Mouse (Mus musculus) midbrain, embryonic 12.5 days (tissue): ENCODE data around the gene Ascc1. TPM values are rescaled to one million over a fixed set of nuclear protein-coding genes. Genes with fewer than 3 reads are reported as not detected.

Source experiments
- ATAC-seq: fragments of 200-750 bp; cut with Nextera tagmentation; 2 replicates; pipeline ENCODE4 v1.8.0; 2017; ENCODE audit warnings: low read depth, moderate TSS enrichment, moderate library complexity; ENCODE audit not compliant: low FRiP score
- H3K27ac ChIP-seq: fragments of 300-500 bp; sonication (generic); replicated peaks from 2 replicates; pipeline ENCODE4 v1.5.1; 2016; ENCODE audit warnings: mild to moderate bottlenecking
- H3K27me3 ChIP-seq: fragments of 300-500 bp; sonication (generic); 2 replicates; pipeline ENCODE4 v1.6.1; 2016; ENCODE audit warnings: mild to moderate bottlenecking
- H3K36me3 ChIP-seq: fragments of 300-500 bp; sonication (generic); 2 replicates; pipeline ENCODE4 v1.6.1; 2016
- H3K4me1 ChIP-seq: fragments of 300-500 bp; sonication (generic); 2 replicates; pipeline ENCODE4 v1.6.1; 2016
- H3K4me2 ChIP-seq: fragments of 300-500 bp; sonication (generic); replicated peaks from 2 replicates; pipeline ENCODE4 v1.6.1; 2016; ENCODE audit warnings: mild to moderate bottlenecking, moderate library complexity
- H3K4me3 ChIP-seq: fragments of 300-500 bp; sonication (generic); 2 replicates; pipeline ENCODE4 v1.5.1; 2016; ENCODE audit warnings: mild to moderate bottlenecking
- H3K9ac ChIP-seq: fragments of 300-500 bp; sonication (generic); replicated peaks from 2 replicates; pipeline ENCODE4 v1.6.1; 2016; ENCODE audit warnings: mild to moderate bottlenecking, moderate library complexity
- H3K9me3 ChIP-seq: fragments of 300-500 bp; sonication (generic); 2 replicates; pipeline ENCODE4 v1.6.1; 2016; ENCODE audit warnings: mild to moderate bottlenecking
- WGBS: fragments of 180-500 bp; shearing (Covaris S2); methylation state at CpG from one replicate; pipeline ENCODE4 v1.1.7; 2016; 5-methylcytosine and 5-hydroxymethylcytosine counted together
- polyA plus RNA-seq: library from polyadenylated mRNA; unstranded; fragments of >200 nt; fragmentation: Nextera tagmentation; extraction: Ambion mirVana; gene quantifications from 2 replicates; pipeline ENCODE4 v1.2.1, GENCODE M21; 2016

Gene Ascc1
- polyA plus RNA-seq, 1 experiment from 2014 or later: 39.6 TPM

DNA sequence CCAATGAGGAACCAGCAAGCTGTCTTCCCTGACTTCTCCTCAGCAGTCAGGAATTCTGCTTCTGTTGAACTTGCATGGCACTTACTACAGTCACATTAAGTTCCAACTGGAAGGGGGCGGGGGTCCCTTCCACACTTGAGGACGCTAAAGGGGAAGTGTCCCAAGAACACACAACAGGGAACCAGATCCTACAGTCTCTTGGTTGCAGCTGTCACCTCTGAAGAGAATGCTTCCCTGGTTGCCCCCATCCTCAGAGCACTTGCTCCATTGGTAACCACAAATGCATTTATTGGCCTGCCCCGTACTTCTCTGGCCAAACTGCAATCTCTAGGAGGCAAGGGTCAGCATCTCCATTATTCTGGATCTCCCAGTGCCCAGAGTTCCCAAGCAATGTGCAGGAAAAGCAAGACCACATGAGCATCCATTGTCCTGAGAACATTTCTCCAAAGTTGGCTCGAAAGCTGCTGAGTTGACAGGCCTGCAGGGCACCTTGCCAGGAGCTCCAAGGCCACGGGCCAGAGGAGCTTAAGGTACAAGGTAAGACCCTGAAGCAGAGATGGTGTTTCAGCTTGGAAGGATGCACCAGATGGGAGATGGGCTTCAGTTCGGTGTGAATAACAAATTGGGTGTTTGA is 35.2 kb upstream of the Ascc1 start:
- H3K9ac ChIP-seq: no peak overlapping the region
- no peaks in the 10 kb centered on the region for H3K36me3 ChIP-seq
- no peak overlapping the region for H3K4me3 ChIP-seq
- H3K27me3 ChIP-seq: no peaks in the 10 kb centered on the region; the same call in none of the 2 replicates
- 92% methylated on average over 6 of the region's 6 CpGs for WGBS
- ATAC-seq: no peak
- H3K4me2 ChIP-seq: no peak overlapping the region
- H3K27ac ChIP-seq: no peak overlapping the region
- peaks cover 37% of the 10 kb centered on the region for H3K4me1 ChIP-seq
- H3K9me3 ChIP-seq: no peaks in the 10 kb centered on the region

DNA sequence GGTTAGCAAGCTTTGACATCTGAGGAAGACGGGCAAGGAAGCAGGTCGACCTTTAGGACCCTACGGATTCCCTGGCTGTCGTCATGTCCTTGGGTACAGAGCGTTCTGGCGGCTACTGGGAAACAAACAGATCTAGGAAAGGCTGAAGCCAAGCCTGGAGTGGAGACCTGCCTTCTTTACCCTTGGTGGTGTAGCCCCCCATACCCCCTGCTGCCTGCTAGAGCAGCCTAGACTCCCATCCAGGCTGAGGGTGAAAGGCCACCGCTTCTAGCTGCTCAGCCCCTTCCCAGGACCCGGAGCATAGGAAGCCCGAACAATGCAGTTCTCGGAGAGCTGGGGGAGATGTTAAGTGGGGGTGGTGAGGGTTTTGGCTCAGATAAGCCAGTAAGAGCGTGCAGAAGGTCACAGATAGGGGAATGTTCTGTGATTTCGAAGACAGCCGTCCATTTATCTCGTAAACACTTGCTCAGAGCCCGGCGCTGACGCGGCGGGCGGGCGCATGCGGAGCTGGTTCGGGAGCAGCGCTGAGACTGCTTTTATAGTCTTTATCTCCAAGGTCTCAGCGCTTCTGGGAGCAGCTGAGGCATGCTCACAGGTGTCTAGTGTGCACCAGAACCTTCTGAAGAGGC is 32.7 kb upstream of the Ascc1 start:
- peak; percentile 45; the same call in 1 of the 2 replicates for ATAC-seq
- H3K27me3 ChIP-seq: no peaks in the 10 kb centered on the region; the same call in none of the 2 replicates
- peak overlapping the region; percentile 89 for H3K27ac ChIP-seq
- H3K4me2 ChIP-seq: peak overlapping the region; percentile 75
- peak overlapping the region; percentile 81 for H3K9ac ChIP-seq
- H3K36me3 ChIP-seq: no peaks in the 10 kb centered on the region
- H3K4me1 ChIP-seq: peaks cover 43% of the 10 kb centered on the region
- H3K4me3 ChIP-seq: peak overlapping the region; percentile 53
- H3K9me3 ChIP-seq: no peaks in the 10 kb centered on the region
- 1% methylated on average over 25 of the region's 25 CpGs for WGBS

DNA sequence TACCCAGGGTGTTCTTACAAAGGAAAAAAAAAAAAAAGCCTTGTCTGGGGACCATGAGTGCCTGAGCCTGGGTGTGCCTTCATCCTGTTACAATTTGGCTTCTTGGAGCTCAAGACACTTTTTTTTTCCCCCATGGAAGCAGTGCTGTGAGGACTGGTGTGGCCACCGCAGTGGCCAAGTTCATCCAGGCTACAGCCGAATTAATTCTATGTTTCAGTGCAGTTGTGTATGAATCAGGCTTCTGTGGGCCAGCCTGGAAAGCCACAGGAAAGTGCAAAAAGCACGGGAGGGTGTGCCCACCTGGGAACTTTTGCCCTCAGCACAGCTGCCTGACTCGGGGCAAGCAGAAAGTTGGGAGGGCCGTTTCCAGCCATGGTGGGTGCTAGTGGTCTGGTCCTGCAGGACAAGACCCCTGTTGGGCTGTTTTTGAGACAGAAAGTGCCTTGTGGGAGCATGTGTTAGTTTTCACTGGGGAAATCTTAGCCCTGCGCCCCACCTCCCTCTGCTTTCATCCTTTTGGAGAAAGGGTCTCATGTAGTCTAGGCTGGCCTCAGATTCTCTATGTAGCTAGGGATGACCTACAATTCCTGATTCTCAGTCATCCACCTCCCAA is 32.0 kb upstream of the Ascc1 start:
- peak overlapping the region; percentile 53 for H3K4me3 ChIP-seq
- H3K27me3 ChIP-seq: no peaks in the 10 kb centered on the region; the same call in none of the 2 replicates
- no peak for ATAC-seq
- 32% methylated on average over 6 of the region's 6 CpGs for WGBS
- no peaks in the 10 kb centered on the region for H3K36me3 ChIP-seq
- H3K4me1 ChIP-seq: peaks cover 38% of the 10 kb centered on the region
- H3K9me3 ChIP-seq: no peaks in the 10 kb centered on the region
- peak overlapping the region; percentile 81; the same call in 1 of the 2 replicates for H3K9ac ChIP-seq
- H3K27ac ChIP-seq: peak overlapping the region; percentile 89
- H3K4me2 ChIP-seq: peak overlapping the region; percentile 75

DNA sequence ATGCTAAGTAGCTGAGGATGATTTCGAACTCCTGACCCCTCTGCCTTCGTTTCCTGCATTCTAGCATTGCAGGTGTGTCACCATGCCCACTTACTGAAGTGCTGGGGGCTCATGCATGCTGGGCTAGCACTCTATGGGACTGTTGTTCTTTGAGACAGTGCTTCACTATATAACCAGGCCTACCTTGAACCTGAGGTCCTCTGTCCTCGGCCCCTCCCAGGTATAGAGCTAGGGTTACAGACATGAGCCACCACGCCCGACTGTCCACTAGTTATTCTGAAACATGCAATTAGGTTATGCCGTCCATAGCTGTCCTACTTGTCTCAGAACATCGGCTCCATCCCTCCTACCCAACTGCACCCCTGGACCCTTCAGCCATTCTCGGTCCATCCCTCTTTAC is 30.8 kb upstream of the Ascc1 start:
- Histone ChIP-seq H3K4me1 (peaks cover 31% of the 10 kb centered on the region), H3K36me3 (no peaks in the 10 kb centered on the region), H3K9me3 (no peaks in the 10 kb centered on the region), H3K9ac (no peak overlapping the region), H3K4me3 (no peak overlapping the region), H3K4me2 (no peak overlapping the region), H3K27ac (no peak overlapping the region), H3K27me3 (no peaks in the 10 kb centered on the region; the same call in none of the 2 replicates)
- no peak for ATAC-seq
- WGBS: 88% methylated on average over 8 of the region's 8 CpGs

DNA sequence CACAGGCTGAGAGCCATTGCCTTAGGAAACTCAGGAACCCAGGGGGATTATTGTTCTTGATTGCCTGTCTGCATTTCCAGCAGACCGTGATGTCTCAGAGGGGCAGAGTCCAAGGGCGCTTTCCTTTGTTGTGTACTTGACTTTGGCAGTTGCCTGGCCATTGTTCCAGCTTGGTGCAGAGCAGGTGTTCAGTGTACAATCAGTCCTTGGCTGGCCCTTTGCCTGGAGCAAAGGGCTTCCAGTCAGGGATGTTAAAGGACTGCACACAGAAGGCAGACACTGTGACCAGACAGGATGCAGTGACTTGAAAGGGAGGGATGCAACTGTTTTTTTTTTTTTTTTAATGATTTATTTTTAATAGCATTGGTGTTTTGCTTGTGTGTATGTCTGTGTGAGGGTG is 30.1 kb upstream of the Ascc1 start:
- no peak overlapping the region for H3K4me2 ChIP-seq
- no peaks in the 10 kb centered on the region; the same call in none of the 2 replicates for H3K27me3 ChIP-seq
- no peaks in the 10 kb centered on the region for H3K9me3 ChIP-seq
- no peak overlapping the region for H3K4me3 ChIP-seq
- 56% methylated on average over 2 of the region's 2 CpGs for WGBS
- no peaks in the 10 kb centered on the region for H3K36me3 ChIP-seq
- no peak overlapping the region for H3K9ac ChIP-seq
- no peak for ATAC-seq
- peaks cover 31% of the 10 kb centered on the region for H3K4me1 ChIP-seq
- H3K27ac ChIP-seq: 0 out of 2 replicates have a peak overlapping the region, but pooled peaks have one; percentile 20

DNA sequence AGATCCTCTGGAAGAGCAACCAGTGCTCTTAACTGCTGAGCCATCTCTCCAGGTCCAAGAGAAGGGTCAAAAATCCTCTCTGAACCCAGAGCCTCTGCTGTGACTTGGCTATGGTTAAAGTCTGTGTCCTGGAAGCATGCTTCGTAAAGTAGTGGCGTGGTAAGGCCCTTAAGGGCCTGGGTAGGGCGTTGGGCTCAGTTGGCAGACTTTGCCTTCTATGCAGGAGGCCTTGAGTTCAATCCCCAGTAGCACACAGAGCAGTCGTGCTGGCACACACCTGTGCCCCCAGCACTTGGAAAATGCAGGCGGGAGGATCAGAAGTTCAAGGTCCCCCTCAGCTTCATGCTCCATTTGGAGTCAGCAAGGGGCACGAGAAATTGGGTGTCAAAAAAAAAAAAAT is 29.6 kb upstream of the Ascc1 start:
- Histone ChIP-seq H3K36me3 (no peaks in the 10 kb centered on the region), H3K9me3 (no peaks in the 10 kb centered on the region), H3K27ac (0 out of 2 replicates have a peak overlapping the region, but pooled peaks have one; percentile 20), H3K9ac (no peak overlapping the region), H3K27me3 (no peaks in the 10 kb centered on the region; the same call in none of the 2 replicates), H3K4me1 (peaks cover 33% of the 10 kb centered on the region), H3K4me3 (no peak overlapping the region), H3K4me2 (no peak overlapping the region)
- no peak for ATAC-seq
- WGBS: 83% methylated on average over 6 of the region's 6 CpGs

GRCm38 (mm10) chr10:59973400-59973799 is 29.2 kb upstream of the Ascc1 start:
- no peak for ATAC-seq
- Histone ChIP-seq H3K4me1 (peaks cover 37% of the 10 kb centered on the region), H3K27me3 (no peaks in the 10 kb centered on the region; the same call in none of the 2 replicates), H3K9ac (no peak overlapping the region), H3K36me3 (no peaks in the 10 kb centered on the region), H3K9me3 (no peaks in the 10 kb centered on the region), H3K27ac (no peak overlapping the region), H3K4me2 (no peak overlapping the region), H3K4me3 (no peak overlapping the region)
- WGBS: 79% methylated on average over 4 of the region's 4 CpGs

DNA sequence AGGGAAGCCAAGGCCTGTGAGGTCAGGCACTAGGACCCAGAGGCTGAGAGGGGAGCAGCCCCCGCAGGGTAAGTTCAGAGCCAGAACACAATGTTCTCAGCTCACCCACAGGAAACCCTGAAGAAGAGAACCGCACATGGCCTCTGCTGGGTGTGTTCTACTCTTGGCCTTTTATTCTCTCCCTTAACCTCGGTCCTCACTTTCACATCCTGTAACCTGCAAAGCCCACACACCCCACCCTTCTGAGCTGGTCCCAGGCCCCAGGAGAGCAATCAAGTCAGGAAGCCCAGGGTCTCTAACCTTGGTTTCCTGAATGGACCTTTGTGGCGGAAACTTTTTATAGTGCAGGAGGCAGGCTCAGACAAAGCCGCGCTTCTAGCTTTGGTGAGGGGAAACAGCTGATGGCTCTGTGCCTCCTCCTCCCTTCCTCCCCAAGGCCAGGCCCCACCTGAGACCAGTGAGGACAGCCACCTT is 28.4 kb upstream of the Ascc1 start:
- H3K27me3 ChIP-seq: no peaks in the 10 kb centered on the region; the same call in none of the 2 replicates
- no peak for ATAC-seq
- H3K36me3 ChIP-seq: no peaks in the 10 kb centered on the region
- 14% methylated on average over 6 of the region's 6 CpGs for WGBS
- H3K9me3 ChIP-seq: no peaks in the 10 kb centered on the region
- H3K9ac ChIP-seq: no peak overlapping the region
- no peak overlapping the region for H3K4me3 ChIP-seq
- H3K4me2 ChIP-seq: no peak overlapping the region
- H3K4me1 ChIP-seq: peaks cover 45% of the 10 kb centered on the region
- H3K27ac ChIP-seq: peak overlapping the region; percentile 54

DNA sequence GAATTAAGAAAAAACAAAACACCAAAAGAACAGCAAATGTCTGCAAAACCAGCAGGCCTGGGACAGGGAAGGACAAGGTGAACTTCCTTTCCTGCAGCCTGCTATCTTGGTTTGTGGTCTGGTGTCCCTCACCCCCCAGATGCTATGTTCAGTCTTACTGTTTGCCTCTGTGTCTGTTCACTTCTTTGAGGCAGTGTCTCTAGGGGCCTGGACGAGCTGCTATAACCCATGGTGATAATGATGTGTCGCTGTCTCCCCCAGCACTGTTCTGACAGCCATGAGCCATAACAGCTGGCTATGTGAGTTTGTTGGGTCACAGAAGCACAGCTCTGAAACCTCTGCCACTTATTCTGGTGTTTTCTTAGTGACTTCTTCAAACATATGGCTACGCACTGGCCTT is 27.8 kb upstream of the Ascc1 start:
- Histone ChIP-seq H3K27ac (peak overlapping the region; percentile 54; the same call in 1 of the 2 replicates), H3K36me3 (no peaks in the 10 kb centered on the region), H3K9me3 (no peaks in the 10 kb centered on the region), H3K9ac (no peak overlapping the region), H3K27me3 (no peaks in the 10 kb centered on the region; the same call in none of the 2 replicates), H3K4me2 (no peak overlapping the region), H3K4me1 (peaks cover 46% of the 10 kb centered on the region), H3K4me3 (no peak overlapping the region)
- no peak for ATAC-seq
- WGBS: 68% methylated on average over 3 of the region's 3 CpGs

GRCm38 (mm10) chr10:59977141-59977540 is 25.5 kb upstream of the Ascc1 start:
- no peak for ATAC-seq
- peaks cover 35% of the 10 kb centered on the region for H3K4me1 ChIP-seq
- no peaks in the 10 kb centered on the region for H3K9me3 ChIP-seq
- WGBS: 60% methylated on average over 2 of the region's 4 CpGs
- no peaks in the 10 kb centered on the region for H3K36me3 ChIP-seq
- no peak overlapping the region for H3K4me2 ChIP-seq
- H3K27me3 ChIP-seq: no peaks in the 10 kb centered on the region; the same call in 1 of the 2 replicates
- H3K4me3 ChIP-seq: no peak overlapping the region
- no peak overlapping the region for H3K27ac ChIP-seq
- no peak overlapping the region for H3K9ac ChIP-seq

GRCm38 (mm10) chr10:59977715-59978343 is 24.8 kb upstream of the Ascc1 start:
- 90% methylated on average over 5 of the region's 5 CpGs for WGBS
- ATAC-seq: no peak
- H3K27ac ChIP-seq: no peak overlapping the region

More at GRCm38 (mm10) chr10:59977715-59978343, 24.8 kb upstream of the Ascc1 start:
- Histone ChIP-seq H3K4me3 (no peak overlapping the region), H3K4me1 (peaks cover 35% of the 10 kb centered on the region), H3K9me3 (no peaks in the 10 kb centered on the region), H3K9ac (no peak overlapping the region), H3K36me3 (no peaks in the 10 kb centered on the region), H3K27me3 (no peaks in the 10 kb centered on the region), H3K4me2 (no peak overlapping the region)
